Mouse (Mus musculus): ENCODE results near the gene Cyb561d1. TPM values are rescaled to one million over a fixed set of nuclear protein-coding genes. Genes with fewer than 3 reads are reported as not detected.

Gene Cyb561d1
- polyA plus RNA-seq, 1 experiment = 8.7 TPM

DNA sequence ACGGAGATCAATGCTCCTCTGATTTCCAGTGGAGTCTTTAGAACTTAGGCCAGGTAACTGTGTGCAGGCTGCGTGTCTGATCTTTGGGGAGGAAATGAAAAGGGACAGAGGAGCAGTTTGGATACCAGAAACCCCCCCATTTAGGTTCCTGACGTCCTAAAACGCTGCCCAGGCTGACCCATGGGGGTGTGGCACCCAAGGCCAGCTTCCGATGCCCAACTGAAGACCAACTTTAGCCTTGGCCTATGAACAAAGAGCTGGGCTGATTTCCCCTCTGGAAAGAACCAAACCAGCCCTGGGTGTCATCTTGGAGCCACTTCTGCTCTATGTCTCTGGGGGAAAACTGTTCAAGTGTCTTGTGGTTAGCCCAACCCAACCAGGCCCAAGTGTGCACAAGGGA lies 36.9 kb downstream of the Cyb561d1 start:
- DNase-seq (ENCODE audit: low read depth) = no peak
- no peak for TF ChIP-seq CTCF (IDR thresholded peaks at IDR 0.05; ENCODE audit: borderline replicate concordance, extremely low read depth, insufficient read depth, insufficient read length)
- no peak for TF ChIP-seq POLR2A (IDR thresholded peaks at IDR 0.05; ENCODE audit: borderline replicate concordance, extremely low read depth, insufficient read depth, insufficient read length, poor library complexity, severe bottlenecking)

DNA sequence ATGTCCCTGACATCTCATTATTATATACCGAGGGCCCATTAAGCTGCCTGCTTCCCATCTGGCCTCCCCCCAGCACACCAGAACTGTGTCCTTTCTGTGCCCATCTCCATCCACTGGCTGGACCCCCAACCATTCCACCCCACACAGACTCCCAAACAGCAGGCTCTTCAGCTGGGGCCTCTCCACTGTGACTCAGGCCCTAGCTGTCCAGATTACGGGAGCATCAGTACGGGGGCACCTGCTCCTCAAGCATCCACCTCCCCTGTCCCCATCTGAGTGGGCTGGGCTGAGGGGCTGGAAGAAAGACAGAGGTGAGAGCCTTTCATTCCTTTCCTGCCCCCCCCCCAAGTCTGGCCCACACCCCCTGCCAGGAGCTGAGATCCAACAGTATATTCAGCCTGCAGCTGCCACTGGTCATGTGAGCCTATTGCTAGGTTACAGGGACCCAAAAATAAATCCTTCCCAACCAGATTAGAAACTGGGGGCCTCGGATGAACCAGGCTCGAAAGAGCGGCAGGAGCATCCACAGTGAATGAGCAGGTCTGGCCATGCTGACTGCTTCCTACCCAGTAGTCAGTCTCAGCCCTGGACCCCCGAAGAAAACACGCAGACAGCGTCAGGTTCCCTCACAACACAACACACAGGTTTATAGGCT lies 42.5 kb downstream of the Cyb561d1 start:
- DNase-seq (ENCODE audit: low read depth) = no peak
- TF ChIP-seq CTCF (IDR thresholded peaks at IDR 0.05; ENCODE audit: borderline replicate concordance, extremely low read depth, insufficient read depth, insufficient read length) (no peak), POLR2A (IDR thresholded peaks at IDR 0.05; ENCODE audit: borderline replicate concordance, extremely low read depth, insufficient read depth, insufficient read length, poor library complexity, severe bottlenecking) (no peak)

DNA sequence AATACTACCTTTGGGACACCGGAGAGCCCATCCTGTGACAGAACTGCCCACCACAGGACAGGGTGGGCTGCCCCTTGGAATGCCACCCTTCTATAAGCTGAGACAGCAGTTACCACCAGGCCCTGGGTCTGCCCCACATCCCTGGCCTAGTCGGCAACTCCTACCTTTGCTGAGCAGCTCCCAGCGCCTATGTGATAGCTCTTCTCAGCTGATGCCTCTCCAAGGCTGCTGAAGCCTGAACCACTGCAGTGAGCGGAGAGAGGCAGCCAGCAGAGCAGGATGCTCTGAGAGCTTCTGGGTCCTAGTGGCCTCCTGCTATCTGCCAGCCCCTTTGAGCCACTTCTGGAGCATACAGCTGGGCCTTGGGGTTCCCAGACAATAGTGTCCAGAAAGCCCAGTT lies 46.4 kb downstream of the Cyb561d1 start, which contains the start of gene Gpr61:
TSS of gene Gpr61 (minus strand) at position 227 of the 400 bp plus-strand sequence.
- DNase-seq (ENCODE audit: low read depth) = peak; percentile 66

DNA sequence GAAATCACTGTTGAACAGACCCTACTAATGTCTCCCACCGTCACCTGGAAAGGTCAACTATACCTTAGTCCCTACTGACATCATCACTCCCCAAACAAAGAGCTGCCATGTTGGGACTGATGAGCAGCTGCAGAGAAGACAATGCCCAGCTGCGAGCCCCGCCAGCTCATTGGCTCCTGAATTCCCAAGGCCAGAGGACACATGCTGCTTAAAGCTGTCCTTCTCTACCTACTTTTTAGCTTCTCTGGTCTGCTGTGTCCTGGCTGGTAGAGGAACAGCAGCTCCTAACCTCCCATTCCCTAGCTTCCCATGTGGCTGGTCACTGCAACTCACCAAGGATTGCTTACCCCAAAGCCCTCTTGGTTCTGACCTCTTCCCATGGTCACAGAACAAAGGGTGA lies 48.7 kb downstream of the Cyb561d1 start:
- DNase-seq (ENCODE audit: low read depth) = no peak
- TF ChIP-seq CTCF (IDR thresholded peaks at IDR 0.05; ENCODE audit: borderline replicate concordance, extremely low read depth, insufficient read depth, insufficient read length) (no peak), POLR2A (IDR thresholded peaks at IDR 0.05; ENCODE audit: borderline replicate concordance, extremely low read depth, insufficient read depth, insufficient read length, poor library complexity, severe bottlenecking) (no peak)

More for the DNA sequence above, 46.4 kb downstream of the Cyb561d1 start, which contains the start of gene Gpr61:
- no peak for TF ChIP-seq POLR2A (IDR thresholded peaks at IDR 0.05; ENCODE audit: borderline replicate concordance, extremely low read depth, insufficient read depth, insufficient read length, poor library complexity, severe bottlenecking)
- no peak for TF ChIP-seq CTCF (IDR thresholded peaks at IDR 0.05; ENCODE audit: borderline replicate concordance, extremely low read depth, insufficient read depth, insufficient read length)

DNA sequence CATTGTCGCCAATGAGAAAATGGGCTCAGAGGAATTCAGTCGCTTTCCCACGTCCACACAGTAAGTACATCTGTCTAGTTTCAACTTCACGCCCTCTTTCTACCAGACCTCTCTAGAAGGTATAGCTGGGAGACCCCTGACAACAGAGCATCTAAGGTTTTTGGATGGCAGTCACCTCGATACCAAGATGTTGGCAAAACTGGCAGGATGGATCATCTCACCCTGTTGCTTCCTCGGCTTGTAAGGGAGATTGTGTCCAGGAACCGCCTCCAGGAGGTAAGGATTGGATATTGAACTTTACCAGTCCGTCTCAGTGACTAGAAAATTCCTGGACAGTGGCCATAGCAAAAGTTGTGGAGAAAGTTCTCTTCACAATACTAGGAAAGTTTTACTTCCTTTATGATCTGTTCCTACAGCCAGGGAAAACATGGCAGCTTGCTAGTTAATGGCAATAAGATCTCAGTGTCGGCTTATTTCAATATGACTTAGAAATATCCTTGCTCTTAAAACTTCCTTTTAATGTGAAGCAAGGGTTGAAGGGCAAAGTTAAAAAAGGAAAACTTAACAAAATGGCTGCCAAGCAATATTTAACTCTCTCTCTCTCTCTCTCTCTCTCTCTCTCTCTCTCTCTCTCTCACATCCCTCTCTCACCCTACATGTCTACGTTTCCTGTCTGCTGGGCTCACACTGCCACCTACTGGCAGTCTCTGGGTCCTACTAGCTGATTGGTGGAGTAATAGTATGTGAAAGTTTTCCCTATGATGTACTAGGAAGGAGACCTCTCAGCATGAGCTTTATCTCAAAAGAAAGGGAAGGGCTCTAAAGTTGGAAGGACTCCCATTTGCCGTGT lies 53.4 kb downstream of the Cyb561d1 start:
- peak; percentile 95 for DNase-seq (ENCODE audit: low read depth)
- TF ChIP-seq CTCF (IDR thresholded peaks at IDR 0.05; ENCODE audit: borderline replicate concordance, extremely low read depth, insufficient read depth, insufficient read length) (peak; percentile 85; the same call in 1 of the 2 replicates), POLR2A (IDR thresholded peaks at IDR 0.05; ENCODE audit: borderline replicate concordance, extremely low read depth, insufficient read depth, insufficient read length, poor library complexity, severe bottlenecking) (no peak)

DNA sequence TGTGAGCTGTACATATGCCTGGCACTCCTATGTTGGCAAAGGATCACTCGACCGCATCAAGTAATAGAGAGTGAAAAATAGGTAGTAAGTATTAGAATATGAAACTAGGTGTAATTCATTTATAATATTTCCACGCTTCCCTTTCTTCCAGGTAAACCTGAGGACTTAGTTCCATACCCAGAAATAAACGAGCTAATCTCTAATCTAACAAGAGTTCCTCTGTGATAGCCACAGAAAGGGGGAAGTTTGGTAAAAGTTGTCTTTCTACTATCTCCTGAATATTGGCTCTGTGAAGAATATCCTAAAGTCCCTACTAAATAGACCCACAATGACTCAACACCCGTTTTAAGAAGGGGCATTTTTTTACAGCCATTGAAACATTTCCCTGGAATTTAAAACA lies 54.3 kb downstream of the Cyb561d1 start:
- no peak for TF ChIP-seq CTCF (IDR thresholded peaks at IDR 0.05; ENCODE audit: borderline replicate concordance, extremely low read depth, insufficient read depth, insufficient read length)
- TF ChIP-seq POLR2A (IDR thresholded peaks at IDR 0.05; ENCODE audit: borderline replicate concordance, extremely low read depth, insufficient read depth, insufficient read length, poor library complexity, severe bottlenecking) = no peak

More for the DNA sequence above, 54.3 kb downstream of the Cyb561d1 start:
- DNase-seq (ENCODE audit: low read depth) = no peak

Other genes starting within 250 kb of the Cyb561d1 start
- gene Gstm3, start 231.9 kb downstream of the Cyb561d1 start, polyA plus RNA-seq (2012; rRNA removed) = 0.06 TPM in 1 of 2 replicates, not detected in the other
- 5.8 and 6.9 TPM in 2 replicates for gene Gstm2, start 214.8 kb downstream of the Cyb561d1 start, polyA plus RNA-seq (2012; rRNA removed)
- gene Gstm1, start 183.2 kb downstream of the Cyb561d1 start, polyA plus RNA-seq (2012; rRNA removed) = 33.4 and 38.5 TPM in 2 replicates
- gene Gstm4, start 156.3 kb downstream of the Cyb561d1 start, polyA plus RNA-seq (2012; rRNA removed) = 13.2 and 15.3 TPM in 2 replicates
- 111 and 118 TPM in 2 replicates for gene Ampd2, start 114.6 kb downstream of the Cyb561d1 start, polyA plus RNA-seq (2012; rRNA removed)
- 0.05 and 0.18 TPM in 2 replicates for gene Gnat2, start 108.4 kb downstream of the Cyb561d1 start, polyA plus RNA-seq (2012; rRNA removed)
- 79.0 and 86.6 TPM in 2 replicates for gene Gnai3, start 55.1 kb downstream of the Cyb561d1 start, polyA plus RNA-seq (2012; rRNA removed)
- gene Gpr61, start 46.3 kb downstream of the Cyb561d1 start, polyA plus RNA-seq (2012; rRNA removed) = 1.5 and 2.6 TPM in 2 replicates
- 19.5 and 25.0 TPM in 2 replicates for gene Amigo1, start 14.9 kb downstream of the Cyb561d1 start, polyA plus RNA-seq (2012; rRNA removed)
- 50.1 and 55.9 TPM in 2 replicates for gene Atxn7l2, start 9.7 kb upstream of the Cyb561d1 start, polyA plus RNA-seq (2012; rRNA removed)
- gene Sypl2, start 25.4 kb upstream of the Cyb561d1 start, polyA plus RNA-seq (2012; rRNA removed) = 1.0 and 2.8 TPM in 2 replicates
- 135 and 166 TPM in 2 replicates for gene Psma5, start 55.7 kb upstream of the Cyb561d1 start, polyA plus RNA-seq (2012; rRNA removed)
- gene Sort1, start 82.9 kb upstream of the Cyb561d1 start, polyA plus RNA-seq (2012; rRNA removed) = 74.2 and 79.2 TPM in 2 replicates
- 0.10 and 0.12 TPM in 2 replicates for gene Mybphl, start 163.7 kb upstream of the Cyb561d1 start, polyA plus RNA-seq (2012; rRNA removed)
- 27.1 and 71.0 TPM in 2 replicates for gene Psrc1, start 182.6 kb upstream of the Cyb561d1 start, polyA plus RNA-seq (2012; rRNA removed)
- gene Celsr2, start 214.3 kb upstream of the Cyb561d1 start, polyA plus RNA-seq (2012; rRNA removed) = 64.9 and 101 TPM in 2 replicates
- 120 and 161 TPM in 2 replicates for gene Sars, start 244.0 kb upstream of the Cyb561d1 start, polyA plus RNA-seq (2012; rRNA removed)

Measured in brain, embryonic 14.5 days (tissue).